Mouse (Mus musculus) R1 (cell line): ENCODE measurements at regions not wholly inside any gene's neighbourhood (a gene's known extent, or its start where the extent isn't known, plus 50 kb on each side); places are given as distances from the start of the nearest gene placed in this dataset.

Experiments
- DNase-seq: peaks from one replicate; pipeline ENCODE4 v3.0.0-alpha.2; 2018; ENCODE audit warnings: low read depth, low spot score

DNA sequence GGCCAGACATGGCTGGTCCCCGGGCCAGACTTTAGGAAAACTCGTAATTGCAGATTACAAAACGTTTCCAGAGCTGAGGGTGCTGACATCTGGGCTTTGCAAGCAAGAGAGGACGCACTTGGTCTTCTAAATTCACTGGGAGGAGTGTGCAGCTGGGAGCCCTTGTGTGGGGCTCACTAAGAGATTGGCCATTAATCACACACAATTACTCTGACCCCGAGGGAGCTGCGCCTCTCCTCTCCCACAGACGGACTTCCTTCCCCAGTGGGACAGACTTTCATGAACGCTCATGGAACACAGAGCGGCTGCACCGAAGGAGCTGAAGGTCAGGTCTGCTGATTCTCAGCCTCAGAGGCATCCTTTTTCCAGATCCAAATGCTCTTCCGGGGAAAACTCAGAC lies 407.2 kb downstream of the Med13l start:
- peak; percentile 19 for DNase-seq

DNA sequence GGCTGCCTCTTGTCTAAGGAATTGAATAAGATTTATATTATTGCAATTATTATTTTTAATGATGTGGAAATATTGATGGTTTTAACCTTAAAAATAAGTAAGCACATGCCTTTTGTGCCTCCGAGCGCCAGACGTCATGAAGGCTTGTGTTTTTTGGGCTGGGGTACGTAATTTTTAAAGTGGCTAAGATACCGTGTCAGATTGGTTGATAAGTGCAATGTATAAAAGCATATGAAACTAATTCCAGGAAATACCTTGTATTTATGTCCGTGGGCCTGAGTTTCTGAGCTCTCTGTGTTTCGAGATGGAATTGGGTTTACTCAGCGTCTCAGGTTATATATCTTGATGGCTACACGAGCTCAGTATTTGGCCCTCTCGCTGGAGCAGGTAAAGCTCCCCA lies 414.7 kb downstream of the Med13l start:
- no peak for DNase-seq

DNA sequence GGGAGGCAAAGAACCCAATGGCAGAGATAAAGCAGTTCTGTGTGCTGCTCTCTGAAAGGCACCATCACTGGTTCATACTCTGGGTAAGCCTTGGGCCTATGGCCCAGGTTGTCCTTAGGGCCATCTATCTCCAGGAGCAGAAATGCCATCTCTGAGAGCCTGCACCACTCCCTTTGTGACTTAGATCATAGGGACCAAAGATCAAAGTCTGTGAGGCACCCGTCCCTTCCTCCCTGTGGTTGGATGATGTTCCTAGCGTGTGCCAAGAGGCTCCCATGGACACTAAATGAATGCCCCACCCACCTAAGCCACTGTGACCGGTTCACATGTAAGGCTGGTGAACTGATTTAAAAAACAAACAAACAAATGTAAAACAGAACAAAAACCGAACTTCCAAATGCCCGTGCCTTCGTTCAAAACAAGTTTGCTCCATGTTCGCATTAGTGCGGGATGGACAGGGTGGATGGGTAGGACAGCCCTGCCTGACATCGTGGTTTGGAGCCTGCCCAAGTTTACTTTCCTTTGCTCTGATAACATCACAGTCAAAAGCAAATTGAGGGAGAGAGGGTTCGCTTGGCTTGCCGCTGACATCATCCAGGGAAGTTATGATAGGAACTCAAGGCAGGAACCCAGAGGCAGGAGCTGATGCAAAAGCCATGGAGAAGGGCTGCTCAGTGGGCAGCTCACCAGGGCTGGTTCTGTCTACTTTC lies 418.6 kb downstream of the Med13l start:
- DNase-seq = no peak

DNA sequence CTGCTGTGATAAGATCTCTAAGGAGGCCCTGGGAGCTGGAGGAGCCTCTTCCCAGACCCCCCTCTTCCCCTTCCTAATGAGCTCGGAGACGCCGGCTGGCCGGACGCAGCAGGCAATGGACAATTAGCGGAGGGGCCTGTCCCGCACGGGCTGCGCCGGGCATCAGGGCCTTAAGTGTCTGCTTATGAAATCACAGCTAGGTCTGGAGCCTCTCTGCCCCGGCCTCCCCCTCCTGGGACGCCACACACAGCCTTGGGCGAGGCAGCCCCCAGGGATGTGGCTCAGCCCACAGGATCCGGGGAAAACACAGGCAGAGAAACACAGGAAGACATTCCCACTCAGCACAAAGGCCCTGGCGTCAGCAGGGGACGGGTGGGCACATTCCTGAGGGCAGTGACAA lies 420.6 kb downstream of the Med13l start:
- peak; percentile 21 for DNase-seq

DNA sequence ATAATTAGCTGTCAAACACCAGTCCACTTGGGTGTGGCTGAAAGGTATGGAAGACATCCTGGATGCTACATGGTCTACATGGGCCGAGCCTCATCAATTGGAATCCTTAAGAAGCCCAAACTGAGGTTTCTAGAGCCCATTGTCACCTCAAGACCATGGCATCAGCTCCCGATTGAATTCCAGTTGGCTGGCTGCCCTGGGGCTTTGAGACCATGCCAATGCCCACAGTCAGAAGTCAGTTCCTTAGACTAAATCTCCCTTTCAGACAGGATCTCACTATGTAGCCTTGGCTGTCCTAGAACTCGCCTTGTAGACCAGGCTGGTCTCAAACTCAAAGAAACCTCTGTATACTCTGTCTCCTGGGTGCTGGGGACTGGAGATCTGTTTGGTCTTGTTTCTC lies 423.8 kb downstream of the Med13l start:
- DNase-seq = no peak

DNA sequence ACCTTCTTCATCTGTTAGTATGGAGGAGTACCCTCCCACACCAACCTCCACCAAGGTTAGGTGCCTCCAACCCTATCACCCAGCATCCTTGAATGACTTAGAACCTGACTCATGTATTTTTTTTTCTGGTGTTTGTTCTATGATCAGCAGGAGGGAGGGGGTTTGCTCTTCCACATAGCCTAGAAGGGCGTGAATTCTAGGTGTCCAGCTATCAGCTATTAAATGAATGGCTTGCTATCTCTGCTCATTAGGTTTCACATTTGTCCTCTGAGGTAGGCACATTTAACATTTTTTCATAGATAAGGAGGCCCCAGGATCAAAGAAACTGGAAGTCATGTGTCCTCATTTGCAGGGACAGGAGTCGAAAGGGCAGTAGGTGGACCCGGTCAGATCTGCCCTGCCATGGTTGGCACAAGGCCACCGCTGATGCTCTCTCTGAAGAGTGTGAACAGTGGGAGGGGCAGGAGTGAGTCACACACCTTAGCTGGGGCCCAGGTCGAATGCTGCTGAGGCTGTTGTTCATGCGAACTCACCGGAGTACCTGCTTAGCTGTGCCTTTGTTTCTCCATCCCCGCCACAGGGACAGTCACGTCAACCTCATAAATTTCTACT lies 424.4 kb downstream of the Med13l start:
- no peak for DNase-seq

DNA sequence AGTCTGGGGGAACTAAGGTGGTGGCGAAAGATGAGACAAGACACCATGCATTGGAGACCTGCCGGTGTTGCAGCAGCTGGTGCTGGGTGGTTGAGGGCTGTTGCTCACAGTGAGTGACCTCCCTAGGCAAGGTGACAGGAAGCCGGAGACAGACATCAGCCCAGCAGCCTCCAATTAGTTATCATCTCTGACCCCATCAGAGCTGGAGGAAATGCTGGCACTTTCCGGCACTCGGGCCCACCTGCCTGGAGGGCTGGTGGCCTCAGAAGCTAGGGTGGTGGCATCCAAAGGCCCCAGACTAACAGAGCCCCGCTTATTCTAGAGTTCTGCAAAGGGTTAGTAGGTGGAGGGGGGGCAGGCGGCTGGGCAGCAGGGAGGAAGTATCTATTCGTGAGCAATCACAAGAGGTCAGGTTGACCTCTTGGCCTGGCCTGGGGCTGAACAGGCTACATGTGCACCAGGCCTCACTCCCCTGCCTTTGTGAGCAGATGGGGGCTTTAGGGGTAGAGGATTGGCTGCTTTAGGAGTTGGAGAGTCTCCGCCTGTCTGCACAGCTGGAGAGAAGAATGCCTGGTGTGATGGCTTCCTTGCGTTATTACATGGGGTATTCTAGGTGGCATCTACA lies 427.0 kb downstream of the Med13l start:
- no peak for DNase-seq

DNA sequence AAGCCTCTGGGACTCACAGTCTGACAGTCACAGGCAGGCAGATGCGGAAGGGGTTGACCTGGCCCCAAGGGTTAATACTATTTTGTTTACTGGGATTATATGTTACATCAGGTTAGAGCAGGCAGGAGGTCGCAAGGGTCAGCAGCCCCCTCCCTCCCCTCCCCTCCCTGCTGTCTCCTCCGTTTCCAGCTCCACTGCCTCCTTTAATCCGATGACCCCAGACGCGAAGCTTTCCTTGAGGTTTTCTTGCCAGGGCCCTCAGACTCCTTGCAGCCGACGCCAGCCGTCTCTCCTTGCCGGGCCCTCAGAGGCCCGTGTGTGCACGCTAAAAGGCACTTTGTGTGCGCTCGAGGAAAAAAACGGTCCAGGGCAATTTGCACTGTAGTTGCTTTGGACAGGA lies 438.6 kb downstream of the Med13l start:
- DNase-seq = no peak

DNA sequence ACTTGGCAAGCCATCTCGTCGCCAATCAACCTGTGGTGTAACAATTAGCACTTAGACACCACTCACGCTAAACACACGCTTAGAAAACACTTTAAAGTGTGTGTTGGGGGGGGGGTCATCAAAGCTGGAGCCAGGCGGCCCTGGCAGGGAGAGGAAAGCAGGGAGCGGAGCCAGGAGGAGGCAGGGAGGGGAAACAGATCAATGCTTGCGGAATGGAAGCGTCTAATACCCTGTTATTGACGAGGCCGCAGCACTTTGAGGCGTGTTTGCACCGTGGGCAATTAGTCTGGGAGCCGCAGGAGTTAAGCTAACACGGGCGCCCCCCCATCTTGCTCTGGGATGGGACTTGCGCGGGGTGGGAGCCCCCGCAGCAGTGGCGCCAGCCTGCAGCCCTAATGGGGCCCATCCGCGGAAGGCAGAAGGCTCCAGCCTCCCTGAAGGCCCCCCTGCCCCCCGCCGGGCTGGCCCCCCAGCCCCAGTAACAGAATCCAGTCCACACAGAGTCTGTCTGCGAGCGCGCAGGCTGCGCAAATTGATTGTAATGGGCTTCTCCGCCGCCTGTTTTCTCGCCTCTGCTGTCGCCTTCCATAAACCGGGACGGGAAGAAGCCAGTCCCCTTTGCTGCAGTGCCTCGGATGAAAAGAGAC lies 445.5 kb downstream of the Med13l start:
- no peak for DNase-seq

DNA sequence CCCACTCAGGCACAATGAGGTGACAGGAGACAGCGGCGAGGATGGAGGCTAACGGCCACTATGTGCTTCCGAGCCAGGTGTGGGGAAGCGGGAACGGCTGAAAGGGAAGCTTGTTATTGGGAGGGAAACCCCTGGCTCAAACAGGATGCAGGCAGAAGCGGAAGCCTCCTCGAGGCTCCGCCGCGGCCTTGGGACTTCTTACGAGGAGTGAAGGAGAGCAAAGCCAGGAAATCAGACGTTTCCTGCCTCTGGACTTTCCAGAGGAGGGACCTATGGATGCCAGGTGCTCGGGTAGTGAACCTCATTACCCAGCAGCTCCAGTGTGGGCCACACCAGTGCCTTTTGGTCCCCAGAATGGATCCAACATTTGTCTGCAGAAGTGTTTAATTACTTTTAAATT lies 449.6 kb downstream of the Med13l start:
- DNase-seq = no peak

DNA sequence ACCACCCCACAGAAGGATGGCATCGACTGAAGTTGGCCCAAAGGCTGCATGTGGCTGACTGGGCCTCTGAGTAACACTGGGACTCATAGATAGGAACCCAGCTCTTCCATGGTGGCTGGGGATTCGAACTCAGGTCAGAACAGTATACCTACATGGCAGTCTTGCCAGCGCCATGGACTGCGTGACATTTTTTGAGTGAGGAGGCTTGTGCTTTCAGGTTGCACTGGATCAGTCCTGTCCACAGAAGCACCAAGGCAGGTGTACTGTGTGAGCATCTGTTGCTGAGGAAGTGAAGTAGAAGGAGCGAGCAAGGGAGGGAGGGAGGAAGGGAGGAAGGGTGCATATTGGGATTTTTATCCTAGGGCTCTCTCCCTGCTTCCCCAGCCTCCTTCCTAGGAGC lies 454.7 kb downstream of the Med13l start:
- no peak for DNase-seq

DNA sequence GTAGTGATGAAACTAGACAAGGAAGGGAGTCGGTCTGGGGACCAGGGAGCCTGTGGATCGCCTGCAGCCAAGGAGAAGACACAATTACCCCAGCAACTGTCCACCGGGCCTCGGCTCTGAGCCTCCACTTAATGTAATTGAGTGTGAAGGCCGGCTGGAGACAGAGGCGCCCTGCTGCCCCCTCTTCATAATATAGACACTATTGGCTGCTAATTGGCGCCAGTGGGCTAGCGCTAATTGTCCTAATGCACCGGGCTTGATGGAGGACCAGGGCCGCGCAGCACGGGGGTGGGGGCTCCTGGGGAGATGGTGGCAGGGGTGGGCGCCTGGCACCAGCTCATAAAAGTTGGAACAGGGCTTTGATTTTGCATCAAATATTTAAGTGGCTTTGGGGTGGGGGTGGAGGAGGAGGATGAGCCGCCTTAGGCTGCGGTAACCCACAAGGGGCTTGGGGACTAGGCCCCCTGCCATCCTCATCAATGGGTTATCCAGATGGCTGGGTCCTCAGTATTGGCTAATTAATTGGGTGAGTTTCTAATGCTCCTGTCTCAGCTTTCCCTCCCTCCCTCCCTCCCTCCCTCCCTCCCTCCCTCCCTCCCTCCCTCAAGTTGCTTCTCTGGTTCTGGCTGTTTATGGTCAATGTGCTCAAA lies 455.3 kb downstream of the Med13l start:
- no peak for DNase-seq

DNA sequence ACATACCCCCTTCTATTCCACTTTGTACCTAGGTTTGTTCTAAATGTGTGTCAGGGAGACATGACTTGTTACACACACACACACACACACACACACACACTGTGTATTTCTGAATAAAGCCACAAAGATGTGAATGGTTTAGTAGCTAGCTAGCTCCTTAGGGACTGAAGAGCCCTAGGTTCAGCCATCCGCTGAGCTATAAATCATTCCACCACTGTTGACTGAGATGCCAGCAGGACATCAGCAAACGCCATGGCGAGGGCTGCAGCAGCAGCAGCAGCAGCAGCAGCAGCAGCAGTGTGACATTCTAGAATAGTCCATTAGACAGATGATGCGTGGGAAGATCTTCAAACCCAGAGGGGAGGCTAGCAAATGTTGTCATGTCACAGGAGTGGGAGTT lies 455.9 kb downstream of the Med13l start:
- DNase-seq = no peak

DNA sequence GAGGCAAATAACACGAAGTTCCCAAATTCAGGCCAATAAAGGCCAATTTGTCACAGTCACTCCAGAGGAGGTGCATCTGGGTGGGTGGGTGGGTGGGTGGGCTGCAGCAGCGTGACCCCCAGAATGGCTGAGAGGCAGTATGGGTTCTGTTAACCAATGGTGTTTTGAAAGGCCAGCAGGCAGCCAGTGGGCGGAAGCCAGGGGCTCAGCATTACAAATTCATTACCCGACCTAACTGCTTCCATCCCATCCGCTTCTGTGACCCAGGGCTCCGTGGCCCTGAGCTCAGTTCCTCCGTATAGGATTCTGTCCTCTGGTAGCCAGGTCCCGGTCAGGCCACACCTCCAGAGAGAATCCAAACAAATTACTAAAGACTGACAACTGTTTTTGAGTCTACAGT lies 463.5 kb downstream of the Med13l start:
- no peak for DNase-seq

DNA sequence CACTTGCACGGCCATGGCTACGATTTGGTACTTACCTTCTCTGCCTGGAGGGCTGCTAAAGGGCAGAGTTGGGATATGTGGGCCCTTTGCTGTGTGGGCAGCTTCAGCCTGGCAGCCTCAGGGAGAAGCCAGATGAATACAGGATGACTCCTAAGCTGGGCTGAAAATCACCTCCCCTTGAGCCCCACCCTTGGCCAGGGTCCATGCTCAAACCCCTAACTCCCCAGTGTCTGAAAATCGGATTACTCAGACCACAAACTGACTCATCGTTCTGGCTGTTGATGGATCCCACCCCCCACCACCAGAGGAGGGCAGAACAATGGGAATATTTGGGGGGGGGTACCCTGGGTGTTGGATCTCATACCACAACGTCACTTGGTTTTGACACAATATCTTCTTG lies 471.6 kb downstream of the Med13l start:
- DNase-seq = no peak

DNA sequence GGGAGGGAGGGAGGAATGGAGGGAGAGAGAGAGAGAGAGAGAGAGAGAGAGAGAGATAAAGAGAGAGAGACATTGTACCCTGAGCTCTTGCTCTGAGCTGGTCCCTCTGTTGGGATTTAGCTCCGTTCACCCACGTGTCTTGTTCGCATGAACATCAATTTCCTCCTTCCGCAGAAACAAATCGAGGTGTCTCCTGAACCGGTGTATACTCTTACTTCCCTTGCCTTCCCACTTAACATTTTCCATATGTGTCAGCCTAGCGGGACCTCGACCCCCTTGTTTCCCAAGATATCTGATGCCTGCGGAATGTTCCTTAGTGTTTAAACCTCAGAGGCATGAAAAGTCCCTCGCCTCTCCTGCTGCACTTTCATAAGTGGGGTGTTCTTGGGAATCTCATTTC lies 484.1 kb downstream of the Med13l start:
- no peak for DNase-seq

DNA sequence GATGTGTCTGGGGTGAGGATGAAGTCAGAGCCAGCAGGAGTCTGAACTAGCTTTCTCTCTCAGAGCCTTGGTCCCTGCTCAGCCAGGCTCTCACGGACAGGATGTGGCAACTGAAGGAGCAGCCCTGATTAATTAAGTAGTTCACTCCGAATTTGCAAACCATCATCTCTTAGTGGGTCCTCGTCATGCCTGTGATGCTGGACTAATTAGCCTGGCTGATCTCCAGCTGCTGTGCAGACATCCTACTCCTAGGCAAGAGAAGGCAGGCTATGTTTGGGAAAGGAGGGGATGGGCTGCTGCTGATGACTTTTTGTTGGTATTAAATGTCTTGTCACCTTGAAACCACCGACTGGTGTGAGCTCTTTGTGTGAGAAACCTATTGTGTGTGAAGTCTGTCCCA lies 487.1 kb downstream of the Med13l start:
- no peak for DNase-seq

DNA sequence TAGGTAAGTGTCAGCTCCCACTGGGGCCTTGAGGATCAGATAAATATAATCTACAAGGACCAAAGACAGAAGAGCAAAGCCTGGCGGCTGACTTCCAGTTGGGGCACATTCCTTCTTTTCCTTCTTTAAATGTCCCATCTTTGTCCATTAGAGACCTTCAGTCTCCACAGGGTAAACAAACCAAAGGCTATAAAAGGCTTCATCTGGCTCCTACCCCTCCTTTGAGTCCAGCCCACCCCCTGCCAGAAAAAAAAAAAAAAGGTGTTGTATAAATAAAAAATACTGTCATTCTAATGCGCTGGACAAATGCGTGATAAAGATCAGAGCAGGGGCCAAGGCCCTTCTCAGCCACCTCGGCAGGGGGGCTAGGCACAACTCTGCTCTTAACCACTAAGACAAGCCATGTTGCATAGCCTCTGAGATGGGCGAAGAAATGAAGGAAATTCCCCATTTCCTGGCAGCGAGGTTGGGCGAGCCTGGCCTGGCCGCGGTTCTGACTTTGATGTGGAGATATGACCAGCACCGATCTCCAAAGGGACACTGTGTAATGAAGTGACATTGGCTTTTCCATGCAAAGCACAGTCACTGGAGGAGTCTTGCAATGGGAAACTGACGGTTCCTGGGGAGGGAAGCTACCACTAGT lies 492.0 kb downstream of the Med13l start:
- no peak for DNase-seq

DNA sequence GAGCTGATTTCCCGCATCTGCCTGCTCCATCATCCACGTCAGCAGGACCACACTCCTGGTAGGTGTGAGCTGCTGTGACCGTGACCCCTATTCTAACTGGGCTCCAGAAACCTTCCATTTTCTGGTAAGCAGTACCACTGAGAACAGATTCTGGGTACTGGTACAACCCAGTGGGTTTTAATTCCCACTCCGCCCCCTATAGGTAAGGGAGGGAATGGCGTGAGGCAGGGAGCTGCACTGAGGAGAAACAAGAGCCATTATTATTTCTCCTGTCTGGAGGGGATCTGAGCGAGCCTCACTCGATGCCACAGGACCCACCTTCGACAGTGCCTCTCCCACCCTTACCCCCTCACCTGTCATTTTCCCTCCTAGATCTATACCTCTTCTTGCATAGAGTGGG lies 493.3 kb downstream of the Med13l start:
- peak; percentile 52 for DNase-seq

DNA sequence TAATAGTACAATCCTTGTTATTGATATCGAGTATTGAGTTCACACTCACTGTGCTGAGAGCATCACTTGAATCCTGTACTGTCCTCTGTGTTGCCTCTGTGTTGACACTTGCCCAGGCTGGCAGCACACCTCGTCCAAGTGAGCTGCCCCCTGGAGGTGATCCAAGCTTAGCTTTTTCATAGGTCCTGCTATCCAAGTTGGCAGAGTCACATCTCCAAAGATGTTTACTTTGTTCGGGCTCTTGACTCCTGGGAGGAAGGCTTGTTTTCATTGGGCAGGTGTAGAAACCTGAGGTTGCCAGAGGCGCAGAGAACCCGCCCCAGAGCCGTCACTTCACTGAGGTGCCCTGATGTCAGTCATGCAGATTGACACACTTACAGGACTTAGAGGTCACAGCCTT lies 493.9 kb downstream of the Med13l start:
- no peak for DNase-seq

DNA sequence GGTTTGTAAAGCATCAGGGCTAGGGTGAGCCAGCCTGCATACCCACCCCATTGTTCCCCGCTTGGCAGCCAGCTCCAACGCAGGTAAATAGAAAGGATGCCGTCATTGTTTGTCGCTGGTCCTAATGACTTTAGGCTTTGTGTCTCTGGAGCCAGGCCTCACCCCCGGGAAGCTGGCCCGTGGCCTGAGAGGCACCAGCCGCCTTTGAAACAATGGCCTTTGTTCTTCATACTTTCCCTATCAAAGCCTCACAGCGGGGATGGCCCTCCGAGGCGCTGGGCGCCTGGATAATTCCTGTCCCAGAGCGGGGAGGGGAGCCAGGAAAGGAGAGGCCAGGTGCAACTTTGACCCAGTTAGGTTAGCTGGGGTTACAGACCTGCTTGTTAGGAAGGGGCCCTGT lies 495.0 kb downstream of the Med13l start:
- DNase-seq = peak; percentile 94

DNA sequence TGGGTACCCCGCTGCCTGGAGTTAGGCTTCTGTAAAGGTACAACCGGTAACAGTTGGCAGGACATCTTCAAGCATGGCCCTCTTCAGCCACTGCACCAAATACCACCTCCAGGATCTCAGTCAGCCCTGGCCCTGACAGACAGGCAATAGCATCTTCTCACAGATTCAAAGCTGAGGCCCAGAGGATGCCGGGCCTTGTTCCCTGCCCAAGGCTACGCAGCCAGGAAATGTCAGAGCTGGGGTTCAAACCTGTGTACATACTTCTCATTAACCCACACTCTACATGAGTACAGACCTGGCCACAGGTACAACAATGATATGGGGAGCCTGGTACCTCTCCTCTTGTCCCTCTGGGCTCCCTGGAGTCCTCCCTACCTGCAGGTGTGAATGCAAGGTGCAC lies 497.3 kb downstream of the Med13l start:
- no peak for DNase-seq
